Mouse (Mus musculus) monocyte, adult 2 months (primary cell): ENCODE data around the gene Gsg1l.

Source experiments
- DNase-seq, 2 experiments: peaks; one replicate each; pipeline ENCODE4 v3.0.0; 2022; ENCODE audit warnings: low spot score in 2 of 2, low read depth in 1 of 2

The Gsg1l gene

GRCm38 (mm10) chr7:126081727-126082285, 405 bp downstream of the Gsg1l start:
- no peak for DNase-seq

- DNase-seq = no peak
Measured at GRCm38 (mm10) chr7:126080949-126081654, 1.1 kb downstream of the Gsg1l start.

- no peak for DNase-seq
Measured at GRCm38 (mm10) chr7:126076935-126077334, 5.3 kb downstream of the Gsg1l start.

GRCm38 (mm10) chr7:126075058-126075457, 7.2 kb downstream of the Gsg1l start:
- no peak for DNase-seq

- DNase-seq = no peak
Measured at GRCm38 (mm10) chr7:126070321-126070720, 11.9 kb downstream of the Gsg1l start.

- no peak for DNase-seq
Measured at GRCm38 (mm10) chr7:126066777-126067176, 15.4 kb downstream of the Gsg1l start.

- no peak for DNase-seq
Measured at GRCm38 (mm10) chr7:126065243-126065876, 16.9 kb downstream of the Gsg1l start.

- DNase-seq = no peak
Measured at GRCm38 (mm10) chr7:126062228-126062627, 20.0 kb downstream of the Gsg1l start.

- no peak for DNase-seq
Measured at GRCm38 (mm10) chr7:126058918-126059317, 23.3 kb downstream of the Gsg1l start.

- DNase-seq = no peak
Measured at GRCm38 (mm10) chr7:126057332-126057914, 24.8 kb downstream of the Gsg1l start.

- DNase-seq = no peak
Measured at GRCm38 (mm10) chr7:126054574-126054973, 27.6 kb downstream of the Gsg1l start.

- DNase-seq = no peak
Measured at GRCm38 (mm10) chr7:126053618-126054017, 28.6 kb downstream of the Gsg1l start.

GRCm38 (mm10) chr7:126051910-126052309, 30.3 kb downstream of the Gsg1l start:
- no peak for DNase-seq

GRCm38 (mm10) chr7:126045077-126045476, 37.1 kb downstream of the Gsg1l start:
- no peak for DNase-seq

- DNase-seq = no peak
Measured at GRCm38 (mm10) chr7:126042306-126042705, 39.9 kb downstream of the Gsg1l start.

GRCm38 (mm10) chr7:126040794-126041526, 41.3 kb downstream of the Gsg1l start:
- DNase-seq = no peak

GRCm38 (mm10) chr7:126039847-126040246, 42.4 kb downstream of the Gsg1l start:
- no peak for DNase-seq

- no peak for DNase-seq
Measured at GRCm38 (mm10) chr7:126039247-126039835, 42.9 kb downstream of the Gsg1l start.

GRCm38 (mm10) chr7:126038366-126039246, 43.6 kb downstream of the Gsg1l start:
- no peak for DNase-seq

GRCm38 (mm10) chr7:126035332-126035731, 46.9 kb downstream of the Gsg1l start:
- DNase-seq = no peak
